Comparison of ENCODE assay signal across 7 mouse cellular contexts in genomic region chr15:81523901-81524300, GRCm38 (mm10). TPM values are rescaled to one million over a fixed set of nuclear protein-coding genes. Genes with fewer than 3 reads are reported as not detected.
DNase-seq lines count a peak whose midpoint lies in the region; ATAC-seq lines count a peak whose summit lies in the region.

No protein-coding gene starts in this region.

- H3K9ac ChIP-seq in embryonic facial prominence, embryonic 13.5 days, result peak overlapping the region; percentile 78
- H3K9ac ChIP-seq in midbrain, embryonic 15.5 days, result peak overlapping the region; percentile 65; the same call in 1 of the 2 replicates

- ATAC-seq in megakaryocyte, adult 5-6 weeks (ENCODE audit: poor library complexity, severe bottlenecking), result no peak
- no peak for ATAC-seq in embryonic facial prominence, embryonic 13.5 days (ENCODE audit: insufficient number of reproducible peaks, insufficient read depth, low FRiP score, low TSS enrichment, low read depth)
- ATAC-seq in midbrain, embryonic 15.5 days (replicated peaks), result no peak

- no peaks in the 10 kb centered on the region for H3K36me3 ChIP-seq in megakaryocyte, embryonic 14.5 days (replicated peaks; ENCODE audit: low read length)
- no peaks in the 10 kb centered on the region for H3K36me3 ChIP-seq in embryonic facial prominence, embryonic 13.5 days
- H3K36me3 ChIP-seq in midbrain, embryonic 15.5 days (replicated peaks), result no peaks in the 10 kb centered on the region

- no peaks in the 10 kb centered on the region for H3K27me3 ChIP-seq in megakaryocyte, embryonic 14.5 days (replicated peaks)
- H3K27me3 ChIP-seq in embryonic facial prominence, embryonic 13.5 days, result no peaks in the 10 kb centered on the region
- no peaks in the 10 kb centered on the region for H3K27me3 ChIP-seq in midbrain, embryonic 15.5 days (replicated peaks)

- peaks cover 26% of the 10 kb centered on the region; the same call in 1 of the 2 replicates for H3K4me1 ChIP-seq in megakaryocyte, embryonic 14.5 days
- peaks cover 16% of the 10 kb centered on the region for H3K4me1 ChIP-seq in embryonic facial prominence, embryonic 13.5 days
- peaks cover 18% of the 10 kb centered on the region for H3K4me1 ChIP-seq in midbrain, embryonic 15.5 days

- peak overlapping the region; percentile 96 for H3K4me3 ChIP-seq in megakaryocyte, embryonic 14.5 days (replicated peaks)
- peak overlapping the region; percentile 63 for H3K4me3 ChIP-seq in embryonic facial prominence, embryonic 13.5 days
- H3K4me3 ChIP-seq in midbrain, embryonic 15.5 days, result peak overlapping the region; percentile 67

- DNase-seq in kidney, postnatal 10 days, result peak; percentile 20
- DNase-seq in thymus, postnatal 14 days, result no peak
- no peak for DNase-seq in left cerebral cortex, adult 11 months (ENCODE audit: low spot score)

- H3K27ac ChIP-seq in embryonic facial prominence, embryonic 13.5 days, result peak overlapping the region; percentile 86; the same call in 1 of the 2 replicates
- peak overlapping the region; percentile 90 for H3K27ac ChIP-seq in midbrain, embryonic 15.5 days

- WGBS in embryonic facial prominence, embryonic 13.5 days, result 0% methylated on average over 12 of the region's 12 CpGs
- WGBS in midbrain, embryonic 15.5 days, result under 1% methylated on average over 12 of the region's 12 CpGs

- H3K4me2 ChIP-seq in embryonic facial prominence, embryonic 13.5 days, result peak overlapping the region; percentile 94
- peak overlapping the region; percentile 94 for H3K4me2 ChIP-seq in midbrain, embryonic 15.5 days

- no peaks in the 10 kb centered on the region for H3K9me3 ChIP-seq in megakaryocyte, embryonic 14.5 days
- H3K9me3 ChIP-seq in embryonic facial prominence, embryonic 13.5 days, result no peaks in the 10 kb centered on the region
- no peaks in the 10 kb centered on the region for H3K9me3 ChIP-seq in midbrain, embryonic 15.5 days

RNA-seq across cellular contexts. Expression of gene Rbx1, which starts 57.8 kb away (rescaled TPM):
- polyA plus RNA-seq in megakaryocyte, embryonic 14.5 days (2012; ENCODE audit: insufficient read depth, low replicate concordance), result 14.1 and 67.6 TPM in 2 replicates
- total RNA-seq in megakaryocyte, adult 5-6 weeks (2015), result 176 and 189 TPM in 2 replicates
- 150 and 189 TPM in 2 replicates for total RNA-seq in megakaryocyte, adult 5-6 weeks (2017)
- 507 and 527 TPM in 2 replicates for polyA plus RNA-seq in embryonic facial prominence, embryonic 13.5 days (2015; fragmentation: Nextera tagmentation; extraction: Ambion mirVana)
- 387 and 390 TPM in 2 replicates for polyA plus RNA-seq in midbrain, embryonic 15.5 days (2015; fragmentation: Nextera tagmentation; extraction: Ambion mirVana)
